Mouse (Mus musculus) CH12.LX (cell line): ENCODE measurements around the gene Chpf. TPM values are rescaled to one million over a fixed set of nuclear protein-coding genes. Genes with fewer than 3 reads are reported as not detected.

ENCODE experiments used
- DNase-seq: peaks from one replicate; pipeline ENCODE4 v3.0.0-alpha.2; 2013; ENCODE audit errors: extremely low read depth
- H3K27ac ChIP-seq: 2 replicates; pipeline ENCODE4 v1.5.1; 2012; ENCODE audit warnings: low read depth, mild to moderate bottlenecking, control low read depth, moderate library complexity; ENCODE audit not compliant: insufficient read depth
- H3K27me3 ChIP-seq: replicated peaks from 2 replicates; pipeline ENCODE3; 2012; ENCODE audit warnings: inconsistent platforms
- H3K36me3 ChIP-seq, 2 experiments: replicated peaks in 1 of 2; 2 replicates each; pipeline versions ENCODE3 to v1.6.1; 2012; ENCODE audit warnings: inconsistent platforms in 1 of 2, low read length in 1 of 2, mild to moderate bottlenecking in 1 of 2, mixed read lengths in 1 of 2, moderate library complexity in 1 of 2; ENCODE audit not compliant: control insufficient read depth in 1 of 2, insufficient read depth in 1 of 2
- H3K4me1 ChIP-seq, 2 experiments: 2 replicates each; pipeline ENCODE4 v1.6.1; 2012; ENCODE audit warnings: inconsistent platforms in 1 of 2, moderate library complexity in 1 of 2; ENCODE audit not compliant: insufficient read depth in 2 of 2, control insufficient read depth in 1 of 2
- H3K4me2 ChIP-seq: 2 replicates; pipeline ENCODE4 v1.6.1; 2012; ENCODE audit warnings: low read depth, mild to moderate bottlenecking, control low read depth; ENCODE audit not compliant: poor library complexity, insufficient read depth, severe bottlenecking
- H3K4me3 ChIP-seq, 3 experiments: fragments of 150-350 bp in 1 of 3; sonication (generic) in 1 of 3; replicated peaks in 1 of 3; 2 replicates each; pipeline versions ENCODE3 to v1.5.1; 2011 to 2012; ENCODE audit warnings: low read depth in 2 of 3, low read length in 2 of 3, mild to moderate bottlenecking in 2 of 3, moderate library complexity in 2 of 3, control low read depth in 1 of 3, improper control_type of control experiment in 1 of 3, inconsistent platforms in 1 of 3, mixed read lengths in 1 of 3; ENCODE audit not compliant: poor library complexity in 1 of 3
- H3K79me2 ChIP-seq: replicated peaks from 2 replicates; pipeline ENCODE4 v1.6.1; 2012; ENCODE audit warnings: mild to moderate bottlenecking, moderate library complexity; ENCODE audit not compliant: control insufficient read depth, poor library complexity, insufficient read depth, severe bottlenecking; ENCODE audit errors: extremely low read depth
- H3K9ac ChIP-seq: 2 replicates; pipeline ENCODE4 v1.6.1; 2012; ENCODE audit warnings: low read depth, mild to moderate bottlenecking, control low read depth, moderate library complexity; ENCODE audit not compliant: insufficient read depth
- H3K9me3 ChIP-seq: replicated peaks from 2 replicates; pipeline ENCODE3; 2012; ENCODE audit warnings: low read length, inconsistent platforms, mixed read lengths
- BHLHE40 ChIP-seq: IDR thresholded peaks from 2 replicates; pipeline ENCODE4 v1.6.1; 2011; ENCODE audit warnings: mild to moderate bottlenecking, low read depth, low read length, improper control_type of control experiment
- CHD1 ChIP-seq: IDR thresholded peaks from 2 replicates; pipeline ENCODE4 v1.6.1; 2012; ENCODE audit warnings: low read depth, low read length, improper control_type of control experiment, inconsistent platforms
- CTCF ChIP-seq, 2 experiments: IDR thresholded peaks in 1 of 2; conservative IDR thresholded peaks in 1 of 2; 2 replicates each; pipeline ENCODE4 v1.5.1; 2011 to 2012; ENCODE audit warnings: low read depth in 2 of 2, low read length in 2 of 2, improper control_type of control experiment in 1 of 2, inconsistent platforms in 1 of 2, mild to moderate bottlenecking in 1 of 2, moderate library complexity in 1 of 2
- ELF1 ChIP-seq: IDR thresholded peaks from 2 replicates; pipeline ENCODE4 v1.6.1; 2014; ENCODE audit warnings: low read depth, mild to moderate bottlenecking, inconsistent platforms, low read length, improper control_type of control experiment
- GABPA ChIP-seq: IDR thresholded peaks from 2 replicates; pipeline ENCODE4 v1.6.1; 2012; ENCODE audit warnings: low read depth, low read length, improper control_type of control experiment, inconsistent platforms; ENCODE audit not compliant: insufficient replicate concordance
- HCFC1 ChIP-seq: IDR thresholded peaks from 2 replicates; pipeline ENCODE4 v1.6.1; 2012; ENCODE audit warnings: low read depth, mild to moderate bottlenecking, inconsistent platforms, low read length, improper control_type of control experiment
- MAZ ChIP-seq: IDR thresholded peaks from 2 replicates; pipeline ENCODE4 v1.6.1; 2012; ENCODE audit warnings: low read depth, mild to moderate bottlenecking, inconsistent platforms, low read length, improper control_type of control experiment, moderate library complexity
- NRF1 ChIP-seq: IDR thresholded peaks from 2 replicates; pipeline ENCODE4 v1.6.1; 2014; ENCODE audit warnings: low read depth, mild to moderate bottlenecking, inconsistent platforms, low read length, improper control_type of control experiment, moderate library complexity
- PAX5 ChIP-seq: IDR thresholded peaks from 2 replicates; pipeline ENCODE4 v1.6.1; 2012; ENCODE audit warnings: low read length, inconsistent platforms, mixed read lengths
- POLR2A ChIP-seq: IDR thresholded peaks from 2 replicates; pipeline ENCODE4 v1.6.1; 2011; ENCODE audit warnings: low read depth, mild to moderate bottlenecking, improper control_type of control experiment, low read length
- POLR2AphosphoS2 ChIP-seq: IDR thresholded peaks from 2 replicates; pipeline ENCODE4 v1.6.1; 2011; ENCODE audit warnings: low read depth, low read length, improper control_type of control experiment
- RAD21 ChIP-seq: IDR thresholded peaks from 2 replicates; pipeline ENCODE4 v1.6.1; 2011; ENCODE audit warnings: low read depth, mild to moderate bottlenecking, low read length, improper control_type of control experiment, moderate library complexity
- TBP ChIP-seq: conservative IDR thresholded peaks from 2 replicates; pipeline ENCODE4 v1.6.1; 2011; ENCODE audit warnings: low read depth, low read length, improper control_type of control experiment
- USF1 ChIP-seq: IDR thresholded peaks from 2 replicates; pipeline ENCODE4 v1.6.1; 2014; ENCODE audit warnings: low read depth, mild to moderate bottlenecking, inconsistent platforms, low read length, improper control_type of control experiment
- ZNF384 ChIP-seq: IDR thresholded peaks from 2 replicates; pipeline ENCODE4 v1.6.1; 2012; ENCODE audit warnings: low read depth, low read length, improper control_type of control experiment, inconsistent platforms
- dilution Hi-C: fragments of 300-500 bp; cut with MboI; formaldehyde crosslinking; loops from 2 replicates; pipeline ENCODE4 v1.14.3; 2020; ENCODE audit warnings: low sequenced_read_pairs; ENCODE audit not compliant: extremely low pct_unique_long_range_greater_than_20kb, extremely low pct_ligation_motif_present
- in situ Hi-C: fragments of 300-500 bp; cut with MboI; formaldehyde crosslinking; loops from 3 replicates; pipeline ENCODE4 v1.14.3; 2019; ENCODE audit warnings: low sequenced_read_pairs, low pct_ligation_motif_present, low pct_unique_long_range_greater_than_20kb, mixed read lengths
- polyA plus RNA-seq: library from polyadenylated mRNA; unstranded; fragments of >175 nt; gene quantifications from 2 replicates; pipeline ENCODE4 v1.2.1, GENCODE M21; 2012; ENCODE audit warnings: low read depth; ENCODE audit not compliant: insufficient read length
- total RNA-seq, 2 experiments: library from RNA; depleted of rRNA; stranded (reverse); fragments of 300-350 nt in 1 of 2; fragments of >200 nt in 1 of 2; gene quantifications; 2 replicates each; pipeline ENCODE4 v1.2.3; 2012 to 2014

The Chpf gene
- total and polyA plus RNA-seq, 3 experiments, result 14.6 to 30.4 (median 20.6) TPM

DNA sequence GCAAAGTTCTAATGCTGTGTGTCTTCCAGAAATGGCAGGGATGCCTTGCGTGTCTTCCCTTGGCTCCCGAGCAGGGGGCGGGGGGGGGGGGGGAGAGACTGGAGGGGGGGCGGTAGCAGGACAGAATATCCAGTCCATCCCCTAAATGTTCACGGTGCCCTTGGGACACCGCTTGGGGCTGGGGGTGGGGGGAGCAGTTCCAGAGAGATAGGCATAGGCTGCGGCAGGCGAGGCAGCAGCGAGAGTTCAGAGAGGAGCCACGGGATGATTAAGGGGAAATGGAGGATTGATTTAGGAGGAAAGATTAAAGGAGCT, 21.4 kb downstream of the Chpf start:
- in situ Hi-C loops (loop anchor here (25.0 kb wide), 1 partner anchor 520 kb away; the partner anchor contains the start of gene Cfap65), dilution Hi-C loops (no loop called here)
- Histone ChIP-seq H3K36me3 (no peaks in the 10 kb centered on the region), H3K4me2 (no peak overlapping the region), H3K27ac (no peak overlapping the region), H3K27me3 (peaks cover 68% of the 10 kb centered on the region)
- TF ChIP-seq HCFC1 (no peak), USF1 (no peak), GABPA (no peak), ELF1 (no peak), PAX5 (no peak), RAD21 (no peak), CHD1 (no peak), CTCF (conservative IDR thresholded peaks at IDR 0.05 in 1 of 2, IDR thresholded peaks at IDR 0.05 in 1 of 2; ENCODE audit: low read depth in 2 of 2, low read length in 2 of 2) (no peak), MAZ (no peak), ZNF384 (no peak), TBP (no peak), NRF1 (no peak), BHLHE40 (no peak), POLR2AphosphoS2 (no peak)
- TF ChIP-seq, all 38 proteins: peak for 0
- DNase-seq, result no peak
- no peaks in the 10 kb centered on the region for H3K79me2 ChIP-seq
- H3K9me3 ChIP-seq, result no peaks in the 10 kb centered on the region
- no peak overlapping the region for H3K9ac ChIP-seq
- H3K4me1 ChIP-seq, result peaks cover 0 to 5% of the 10 kb centered on the region in 2 experiments; a peak in 1 of 4 replicates
- H3K4me3 ChIP-seq, result no peak overlapping the region

GRCm38 (mm10) chr1:75456746-75457564, 22.2 kb downstream of the Chpf start:
- Histone ChIP-seq H3K79me2 (no peaks in the 10 kb centered on the region), H3K27ac (no peak overlapping the region), H3K27me3 (peaks cover 75% of the 10 kb centered on the region), H3K4me1 (peaks cover 0 to 5% of the 10 kb centered on the region in 2 experiments; a peak in 1 of 4 replicates), H3K9me3 (no peaks in the 10 kb centered on the region), H3K36me3 (no peaks in the 10 kb centered on the region), H3K4me2 (no peak overlapping the region), H3K4me3 (no peak overlapping the region), H3K9ac (no peak overlapping the region)
- no peak for DNase-seq
- in situ Hi-C loops (loop anchor here (25.0 kb wide), 1 partner anchor 520 kb away; the partner anchor contains the start of gene Cfap65), dilution Hi-C loops (no loop called here)
- TF ChIP-seq CTCF (conservative IDR thresholded peaks at IDR 0.05 in 1 of 2, IDR thresholded peaks at IDR 0.05 in 1 of 2; ENCODE audit: low read depth in 2 of 2, low read length in 2 of 2) (peak in 1 of 2 experiments; percentile 55; a peak in 3 of 4 replicates), POLR2A (no peak)
